Mouse (Mus musculus): ENCODE data around the gene Bri3bp.

Gene Bri3bp

DNA sequence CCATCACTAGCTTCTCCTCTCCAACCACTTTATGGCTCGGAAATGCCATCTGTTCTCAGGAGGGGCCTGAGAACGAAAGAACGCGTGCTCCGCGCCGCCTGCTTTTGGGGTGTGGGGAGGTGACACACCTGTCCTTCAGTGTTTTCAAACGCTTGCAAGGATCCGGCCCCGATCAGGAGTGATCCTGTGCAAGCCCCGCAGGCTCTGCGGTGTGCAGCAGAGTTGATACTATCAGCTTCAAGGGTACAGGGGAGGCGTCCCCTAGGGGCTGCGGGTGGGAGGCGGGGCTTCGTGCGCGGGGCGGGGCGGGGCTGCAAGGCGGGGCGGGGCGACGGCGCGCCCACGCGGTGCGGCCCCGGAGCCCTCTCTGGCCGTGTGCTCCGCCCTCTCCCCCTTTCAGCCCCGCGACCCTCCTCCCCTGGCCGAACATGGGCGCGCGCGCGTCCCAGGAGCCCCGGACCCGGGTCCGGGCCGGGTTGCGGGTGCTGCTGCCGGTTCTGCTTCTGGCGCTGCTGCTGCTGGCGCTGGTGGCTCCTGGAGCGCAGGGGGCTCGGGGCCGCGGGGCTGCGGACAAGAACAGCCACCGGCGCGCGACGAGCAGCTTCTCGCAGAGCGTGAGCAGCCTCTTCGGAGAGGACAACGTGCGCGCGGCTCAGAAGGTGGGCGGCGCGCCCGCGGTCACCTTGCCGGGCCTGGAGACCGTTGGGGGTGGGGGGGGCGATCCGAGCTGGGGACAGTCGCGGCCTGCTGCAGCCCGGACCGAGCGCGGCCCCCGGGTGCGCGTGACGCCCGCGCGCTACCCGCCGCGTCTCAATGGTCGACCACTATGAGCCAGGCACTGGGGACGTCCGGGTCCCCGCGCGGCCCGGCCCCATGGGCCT, at the start of gene Bri3bp:
TSS of gene Bri3bp (plus strand) at position 335 of the 881 bp plus-strand sequence.
- DNase-seq (ENCODE audit: inconsistent age in 2 of 2, low spot score in 1 of 2) = peak; percentile 63 to 87

DNA sequence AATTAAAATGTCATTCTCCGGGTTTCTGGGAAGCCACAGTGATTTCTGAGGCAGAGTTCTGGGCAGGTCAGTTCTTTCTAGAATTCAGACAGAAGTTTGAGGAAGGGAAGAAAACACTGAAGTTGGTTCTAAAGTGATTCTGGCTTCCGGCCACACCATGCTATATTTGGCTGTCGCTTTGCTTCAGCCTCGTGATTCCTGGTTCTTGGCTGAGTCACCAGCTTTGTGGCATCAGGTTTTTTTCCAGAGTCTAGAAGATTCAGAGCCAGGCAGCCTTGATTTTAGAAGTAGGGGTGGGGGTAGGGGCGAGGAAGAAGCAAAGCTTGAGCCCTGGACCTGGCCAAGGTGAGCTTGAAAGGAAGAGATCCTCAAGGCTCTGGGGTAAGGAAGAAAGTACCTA, 49.8 kb upstream of the Bri3bp start:
- peak; percentile 89 to 96 for DNase-seq (ENCODE audit: inconsistent age in 2 of 2, low spot score in 1 of 2)

DNA sequence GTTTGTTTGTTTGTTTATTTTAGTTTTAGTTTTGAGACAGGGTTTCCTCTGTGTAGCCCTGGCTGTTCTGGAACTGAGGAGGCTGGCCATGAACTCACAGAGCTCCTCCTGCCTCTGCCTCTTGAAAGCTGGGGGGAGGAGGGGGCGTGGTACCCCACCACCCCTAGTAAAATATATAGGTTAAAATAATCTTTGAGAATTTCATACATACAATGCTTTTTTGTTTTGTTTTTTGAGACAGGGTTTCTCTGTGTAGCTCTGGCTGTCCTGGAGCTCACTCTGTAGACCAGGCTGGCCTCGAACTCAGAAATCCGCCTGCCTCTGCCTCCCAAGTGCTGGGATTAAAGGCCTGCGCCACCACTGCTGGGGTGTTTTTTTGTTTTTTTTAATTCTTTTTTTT, 49.2 kb upstream of the Bri3bp start:
- DNase-seq (ENCODE audit: inconsistent age in 2 of 2, low spot score in 1 of 2) = peak in 1 of 2 experiments; percentile 63

DNA sequence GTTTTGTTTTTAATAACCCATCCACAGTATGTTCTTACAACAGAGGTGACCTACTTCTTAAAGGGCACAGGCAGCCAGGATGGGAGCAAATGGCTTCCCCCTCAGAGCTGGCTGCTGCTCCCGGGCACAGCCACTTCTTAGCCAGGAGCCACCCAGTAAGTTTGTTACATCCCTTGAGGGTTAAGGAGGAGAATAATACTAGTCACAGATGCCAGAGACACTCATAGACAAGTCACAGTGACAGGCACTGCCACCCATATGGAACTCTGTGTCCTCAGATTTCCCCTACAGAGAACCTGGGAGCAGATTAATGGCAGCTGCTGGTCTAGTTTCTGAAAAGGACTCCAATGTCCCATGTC, 48.8 kb upstream of the Bri3bp start:
- no peak for DNase-seq (ENCODE audit: inconsistent age in 2 of 2, low spot score in 1 of 2)

DNA sequence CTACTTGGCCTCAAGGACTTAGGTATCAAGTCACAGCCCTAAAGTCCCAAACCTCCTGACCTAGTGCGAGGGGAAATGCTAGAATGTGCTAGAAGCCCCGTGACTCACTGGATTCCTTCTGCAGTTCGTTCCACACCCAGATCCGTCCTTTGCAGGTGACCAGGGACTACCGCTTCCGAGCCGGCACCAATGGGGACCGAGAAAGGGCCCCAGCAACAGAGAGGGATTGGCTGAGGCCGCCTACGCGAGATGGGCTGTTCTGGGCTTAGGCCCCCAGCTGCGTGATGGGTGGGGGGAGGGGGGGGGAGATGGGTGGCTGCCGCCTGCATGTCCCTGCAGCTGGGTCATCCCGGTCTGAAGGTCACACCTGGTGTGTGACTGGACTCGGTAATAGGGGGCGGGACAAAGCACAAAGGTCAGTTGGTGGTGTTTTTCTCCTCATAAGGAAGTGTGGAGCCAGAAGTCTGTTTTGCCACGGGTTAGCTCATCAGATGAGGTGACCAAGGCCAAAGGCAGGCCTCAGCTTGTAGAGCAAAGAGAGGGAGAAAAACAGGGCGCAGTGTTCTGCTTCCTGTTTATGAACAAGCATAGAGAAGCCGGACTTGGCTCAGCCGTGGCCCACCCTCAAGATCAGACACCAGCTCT, 48.3 kb upstream of the Bri3bp start:
- DNase-seq (ENCODE audit: inconsistent age in 2 of 2, low spot score in 1 of 2) = peak; percentile 98 to 99

DNA sequence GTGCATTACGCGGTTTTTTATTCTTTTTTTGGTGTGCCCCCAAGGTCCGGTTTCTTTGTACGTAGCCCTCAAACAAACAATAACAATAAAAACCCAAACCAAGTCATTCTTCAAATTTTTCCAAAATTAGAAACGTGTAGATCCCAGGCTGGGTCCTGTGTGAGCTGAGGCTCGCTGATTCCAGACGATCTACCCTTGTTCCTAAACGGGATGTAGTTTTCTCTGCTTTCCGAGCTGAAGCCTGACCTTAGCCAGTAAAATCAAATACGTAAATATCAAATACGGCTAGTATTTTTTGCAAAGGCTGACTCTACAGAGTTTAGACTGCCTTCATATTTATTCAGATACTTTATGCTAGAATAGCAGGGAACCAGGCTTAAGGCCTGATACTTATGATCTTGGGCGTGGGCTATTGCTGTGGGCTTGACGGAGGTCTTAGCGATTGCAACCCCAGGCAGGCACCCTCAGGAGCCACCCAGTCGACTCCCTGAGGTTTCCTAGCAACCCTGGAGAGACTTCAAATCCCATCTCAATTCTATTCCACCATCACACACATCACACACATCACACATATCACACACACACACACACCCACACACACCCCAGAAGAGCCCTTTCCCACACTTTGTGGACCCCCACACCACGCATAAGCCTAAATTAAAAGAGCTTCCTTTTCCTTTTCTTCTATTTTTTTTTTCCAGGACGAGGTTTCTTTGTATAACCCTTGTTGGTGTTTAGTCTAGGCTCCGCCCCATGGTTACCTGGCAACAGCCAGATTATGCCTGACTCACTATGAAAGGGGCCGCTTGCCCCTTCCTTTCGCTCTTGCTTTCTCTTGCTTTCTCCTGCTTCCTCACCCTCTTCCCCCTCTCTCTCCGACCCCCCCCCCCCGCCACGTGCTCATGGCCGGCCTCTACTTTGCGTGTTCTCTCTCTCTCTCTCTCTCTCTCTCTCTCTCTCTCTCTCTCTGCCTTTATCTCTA, 47.5 kb upstream of the Bri3bp start:
- peak; percentile 85 to 92 for DNase-seq (ENCODE audit: inconsistent age in 2 of 2, low spot score in 1 of 2)

DNA sequence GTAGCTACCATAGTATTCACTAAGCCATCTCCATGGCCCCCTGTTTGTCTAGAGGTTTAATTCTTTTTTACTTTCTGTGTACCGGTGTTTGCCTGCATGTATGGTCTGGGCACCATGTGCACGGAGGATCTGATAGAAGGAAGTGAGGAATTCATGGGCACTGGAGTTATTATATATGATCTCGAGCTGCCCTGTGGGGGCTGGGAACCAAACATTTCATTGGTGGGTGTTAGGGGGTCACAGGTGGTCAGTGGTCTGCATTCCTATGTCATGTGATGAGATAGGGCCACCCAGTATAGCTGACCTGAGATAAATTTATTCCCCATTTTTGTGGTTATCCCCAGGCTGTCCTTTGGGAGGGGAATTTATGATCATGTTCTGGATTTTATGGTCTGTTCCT, 46.4 kb upstream of the Bri3bp start:
- DNase-seq (ENCODE audit: inconsistent age in 2 of 2, low spot score in 1 of 2) = no peak

DNA sequence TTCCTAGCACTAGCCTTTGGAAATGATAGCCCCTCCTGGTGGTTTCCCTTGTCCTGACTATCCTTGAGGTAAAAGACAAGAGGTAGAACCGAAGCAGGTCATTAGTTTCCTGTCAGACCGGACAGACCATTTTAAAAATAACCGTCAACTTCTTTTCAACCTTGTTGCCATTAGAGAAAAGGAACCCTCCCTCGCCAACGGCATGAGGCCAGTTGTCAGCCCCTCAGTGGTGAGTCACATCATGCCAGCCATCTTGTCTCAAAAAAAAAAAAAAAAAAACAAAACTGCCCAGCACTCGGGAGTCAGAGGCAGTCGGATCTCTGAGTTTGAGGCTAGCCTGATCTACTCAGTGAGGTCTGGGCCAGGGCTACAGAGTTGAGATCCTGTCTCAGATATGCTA, 40.5 kb upstream of the Bri3bp start:
- DNase-seq (ENCODE audit: inconsistent age in 2 of 2, low spot score in 1 of 2) = peak in 1 of 2 experiments; percentile 54

DNA sequence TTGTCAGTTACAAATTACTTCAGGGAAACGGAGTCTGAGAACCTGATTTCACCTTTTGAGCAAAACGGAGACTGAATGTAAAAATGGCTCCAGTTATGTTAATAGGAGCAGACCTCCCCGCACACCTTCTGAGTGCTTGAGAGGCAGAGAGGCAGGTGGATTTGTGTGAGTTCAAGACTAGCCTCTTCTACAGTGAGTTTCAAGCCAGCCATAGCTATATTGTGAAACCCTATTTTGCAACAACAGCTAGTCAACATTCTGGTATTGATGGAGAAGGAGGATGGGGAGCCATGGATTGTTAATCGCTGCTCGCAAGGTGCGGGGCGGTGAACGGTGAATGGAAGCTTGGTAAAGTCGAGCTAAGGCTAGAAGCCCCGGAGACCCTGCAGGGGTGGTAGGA, 38.9 kb upstream of the Bri3bp start:
- DNase-seq (ENCODE audit: inconsistent age in 2 of 2, low spot score in 1 of 2) = no peak

DNA sequence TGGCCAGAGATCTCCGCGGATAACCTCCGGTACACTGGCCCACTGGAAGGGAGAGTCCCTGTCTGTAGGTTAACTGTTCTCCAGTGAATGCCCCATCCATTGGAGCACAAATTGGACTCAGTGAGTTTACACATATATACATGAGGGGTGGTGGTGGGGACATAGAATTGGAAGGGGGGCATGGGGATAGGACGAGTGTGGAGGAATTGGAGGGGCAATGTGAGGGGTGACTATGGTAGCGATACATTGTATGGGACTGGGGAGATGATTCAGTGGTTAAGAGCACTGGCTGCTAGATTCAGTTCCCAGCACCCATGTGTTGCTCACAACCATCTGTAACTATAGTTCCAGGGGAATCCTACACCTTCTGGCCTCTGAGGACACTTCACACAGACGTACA, 38.4 kb upstream of the Bri3bp start:
- DNase-seq (ENCODE audit: inconsistent age in 2 of 2, low spot score in 1 of 2) = no peak

DNA sequence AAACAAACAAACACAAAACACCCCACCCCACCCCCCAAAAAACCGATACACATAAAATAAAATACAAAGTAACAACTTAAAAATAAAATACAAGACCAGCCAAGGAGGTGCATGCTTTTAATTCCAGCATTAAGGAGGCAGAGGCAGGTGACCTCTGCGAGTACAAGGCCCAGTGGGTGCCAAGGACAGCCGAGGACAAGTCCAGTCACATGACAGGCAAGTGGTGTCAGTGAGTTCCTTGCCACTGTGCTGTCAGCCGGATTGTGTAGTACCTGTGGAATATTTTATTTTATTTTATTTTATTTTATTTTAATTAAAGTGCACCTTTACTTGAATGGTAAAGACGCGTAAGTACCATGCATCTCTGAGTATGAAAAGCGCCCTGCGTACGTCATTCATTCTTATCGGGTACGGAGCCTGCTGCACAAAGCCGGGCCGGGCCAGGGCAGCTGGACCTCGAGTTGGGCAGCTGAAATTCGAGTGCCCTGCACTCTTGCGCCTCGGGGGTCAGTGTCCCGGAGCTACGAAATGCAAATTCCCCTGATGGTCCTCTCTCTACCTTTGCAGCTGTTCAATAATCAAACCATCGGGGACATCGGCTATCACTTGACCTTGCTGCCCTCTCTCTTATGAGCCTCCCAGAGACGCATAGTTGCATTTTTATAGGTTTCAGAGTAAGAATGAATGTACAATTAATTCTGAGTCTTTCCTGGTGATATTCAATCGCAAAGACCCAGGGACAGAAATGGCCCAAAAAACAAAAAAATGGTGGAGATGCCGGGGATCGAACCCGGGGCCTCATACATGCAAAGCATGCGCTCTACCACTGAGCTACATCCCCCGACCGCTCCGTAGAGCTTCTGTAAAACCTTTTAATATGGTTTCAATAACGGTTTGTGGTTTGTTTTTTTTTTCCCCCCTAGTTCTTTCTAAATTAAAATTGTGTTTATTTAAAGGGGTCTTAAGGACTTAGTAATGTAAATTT, 37.6 kb upstream of the Bri3bp start:
- peak; percentile 74 to 95 for DNase-seq (ENCODE audit: inconsistent age in 2 of 2, low spot score in 1 of 2)

DNA sequence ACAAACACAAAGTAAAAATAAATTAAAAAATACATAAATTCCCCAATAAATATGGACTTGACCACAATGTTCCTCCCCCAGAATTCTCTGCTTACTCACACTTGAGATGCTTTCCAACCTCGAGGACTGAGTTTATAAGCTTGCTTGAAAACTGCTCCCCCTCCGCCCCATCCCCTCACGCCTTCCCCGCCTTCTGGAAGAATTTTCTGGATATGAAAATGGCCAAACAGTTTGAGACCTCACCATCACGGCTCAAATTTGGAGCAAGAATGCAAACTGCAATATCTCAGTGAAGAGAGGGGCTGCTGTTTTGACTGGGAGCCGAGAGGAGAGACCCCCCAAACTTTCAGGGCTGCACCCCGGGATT, 36.8 kb upstream of the Bri3bp start:
- DNase-seq (ENCODE audit: inconsistent age in 2 of 2, low spot score in 1 of 2) = no peak

DNA sequence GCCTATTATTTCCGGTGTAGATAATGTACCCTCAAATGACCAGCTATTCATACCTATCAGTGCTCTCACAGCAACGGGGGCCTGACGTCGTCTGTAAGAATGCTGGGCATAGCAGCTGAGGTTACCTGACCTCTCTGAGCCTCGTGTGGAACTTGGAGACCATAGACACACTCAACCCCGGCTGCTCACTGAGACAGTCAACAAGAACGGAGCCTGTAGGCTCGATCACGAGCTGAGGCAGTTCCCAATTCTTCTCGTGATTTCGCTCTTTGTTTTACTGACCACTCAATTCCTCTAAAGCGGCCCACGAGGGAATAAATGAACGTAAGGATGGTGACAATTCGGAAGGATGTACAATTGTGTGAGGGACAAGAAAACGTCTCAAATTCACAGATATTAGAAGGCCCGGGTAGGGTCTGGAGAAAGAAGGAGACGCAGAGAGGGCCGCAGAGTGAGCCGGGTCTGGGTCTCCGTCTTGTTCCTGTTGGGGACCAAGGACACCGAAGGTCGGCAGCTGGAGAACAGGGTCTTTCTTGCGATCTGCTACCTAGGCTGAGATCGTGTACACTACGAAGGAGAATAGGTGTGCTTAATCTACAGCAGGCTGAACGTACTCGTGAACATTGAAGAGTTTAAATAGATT, 36.3 kb upstream of the Bri3bp start:
- peak in 1 of 2 experiments; percentile 78 for DNase-seq (ENCODE audit: inconsistent age in 2 of 2, low spot score in 1 of 2)

DNA sequence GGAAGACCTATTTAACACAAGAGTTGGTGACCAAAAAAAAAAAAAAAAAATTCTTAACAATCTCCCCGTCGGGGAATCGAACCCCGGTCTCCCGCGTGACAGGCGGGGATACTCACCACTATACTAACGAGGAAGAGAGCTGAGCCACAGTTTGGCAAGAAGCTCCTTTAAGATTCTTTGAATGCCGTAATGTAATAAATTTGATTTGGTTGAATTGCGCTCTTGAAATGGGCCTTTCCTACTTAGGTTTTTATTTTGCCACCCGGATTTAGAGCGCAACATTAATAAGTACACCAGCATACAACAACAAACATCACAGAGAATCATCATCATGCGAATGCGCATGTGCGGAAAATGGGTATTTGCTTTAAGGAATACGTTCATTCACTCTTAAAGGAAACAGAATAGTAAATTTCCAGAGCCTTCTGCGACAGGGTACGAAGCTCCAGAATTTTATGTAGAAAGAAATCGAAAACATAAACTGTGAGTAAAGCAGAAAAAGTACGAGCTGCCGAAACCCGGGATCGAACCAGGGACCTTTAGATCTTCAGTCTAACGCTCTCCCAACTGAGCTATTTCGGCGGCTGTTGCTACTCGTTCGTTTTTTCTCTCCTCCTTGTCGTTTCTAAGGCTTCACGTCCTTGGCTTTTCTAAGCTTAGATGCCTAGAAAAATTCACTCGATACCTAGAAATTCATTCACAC, 35.7 kb upstream of the Bri3bp start:
- DNase-seq (ENCODE audit: inconsistent age in 2 of 2, low spot score in 1 of 2) = peak; percentile 90 to 99

DNA sequence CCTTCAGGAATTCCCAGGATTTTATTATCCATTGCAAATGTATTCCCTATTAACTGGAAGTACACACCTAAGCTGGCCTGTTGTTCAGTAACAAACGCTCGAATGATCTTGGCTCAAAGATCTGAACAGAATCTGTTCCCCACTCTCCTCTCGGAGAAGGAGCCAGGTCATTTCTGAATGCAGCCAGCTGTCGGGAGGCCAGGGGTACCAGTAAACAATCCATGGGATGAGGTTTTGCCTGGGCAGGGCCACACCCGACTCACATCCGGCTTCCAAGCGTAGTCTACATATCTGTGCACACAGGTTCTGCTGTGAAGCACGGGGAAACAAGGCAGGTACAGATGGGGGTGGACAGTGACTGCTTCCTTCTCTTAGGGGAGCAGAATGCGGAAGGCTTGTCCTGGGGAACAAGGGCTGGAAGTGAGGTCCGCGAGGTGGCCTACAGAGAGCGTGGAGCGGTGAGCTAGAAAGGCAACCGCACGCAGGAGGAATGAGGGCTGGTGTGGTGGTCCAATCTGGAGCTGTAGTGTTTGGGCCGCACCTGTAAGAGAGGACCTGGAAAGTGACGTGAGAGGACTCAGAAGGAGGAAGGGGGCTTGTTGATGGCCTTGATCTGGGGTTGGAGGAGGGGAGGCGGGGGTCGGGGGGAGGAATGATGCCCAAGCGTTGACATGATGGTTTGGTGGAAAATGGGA, 34.9 kb upstream of the Bri3bp start:
- DNase-seq (ENCODE audit: inconsistent age in 2 of 2, low spot score in 1 of 2) = peak in 1 of 2 experiments; percentile 75

DNA sequence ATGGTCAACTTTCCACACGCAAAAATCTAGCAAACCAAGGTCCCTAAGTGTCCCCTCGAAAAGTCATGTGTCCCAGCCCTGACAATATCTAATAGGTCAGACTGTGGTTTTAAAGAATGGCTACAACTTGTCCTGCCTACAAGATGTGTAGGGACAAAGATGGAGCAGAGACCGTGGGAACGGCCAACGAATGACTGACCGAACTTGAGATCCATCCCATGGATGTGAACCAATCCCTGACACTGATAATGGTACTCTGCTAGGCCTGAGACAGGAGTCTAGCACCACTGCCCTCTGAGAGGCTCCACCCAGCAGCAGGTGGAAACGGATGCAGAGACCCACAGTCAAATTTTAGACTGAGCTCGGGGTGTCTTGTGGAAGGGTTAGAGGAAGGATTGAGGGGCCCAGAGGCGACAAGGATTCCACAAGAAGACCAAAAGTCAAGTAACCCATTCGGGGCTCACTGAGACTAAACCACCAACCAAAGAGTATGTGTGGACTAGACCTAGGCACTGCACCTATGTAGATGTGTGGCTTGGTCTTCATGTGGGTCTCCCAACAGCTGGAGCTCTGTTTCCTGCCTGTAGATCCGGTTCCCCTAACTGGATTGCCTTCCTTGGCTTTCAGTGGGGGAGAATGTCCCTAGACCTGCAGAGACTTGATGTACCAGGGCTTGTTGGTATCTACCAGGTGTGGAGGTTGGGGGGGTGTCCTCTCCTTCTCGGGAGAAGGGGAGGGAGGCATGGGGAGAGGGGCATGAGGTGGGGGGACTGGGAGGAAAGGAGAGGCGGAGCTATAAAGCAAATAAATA, 34.1 kb upstream of the Bri3bp start:
- peak in 1 of 2 experiments; percentile 51 for DNase-seq (ENCODE audit: inconsistent age in 2 of 2, low spot score in 1 of 2)

DNA sequence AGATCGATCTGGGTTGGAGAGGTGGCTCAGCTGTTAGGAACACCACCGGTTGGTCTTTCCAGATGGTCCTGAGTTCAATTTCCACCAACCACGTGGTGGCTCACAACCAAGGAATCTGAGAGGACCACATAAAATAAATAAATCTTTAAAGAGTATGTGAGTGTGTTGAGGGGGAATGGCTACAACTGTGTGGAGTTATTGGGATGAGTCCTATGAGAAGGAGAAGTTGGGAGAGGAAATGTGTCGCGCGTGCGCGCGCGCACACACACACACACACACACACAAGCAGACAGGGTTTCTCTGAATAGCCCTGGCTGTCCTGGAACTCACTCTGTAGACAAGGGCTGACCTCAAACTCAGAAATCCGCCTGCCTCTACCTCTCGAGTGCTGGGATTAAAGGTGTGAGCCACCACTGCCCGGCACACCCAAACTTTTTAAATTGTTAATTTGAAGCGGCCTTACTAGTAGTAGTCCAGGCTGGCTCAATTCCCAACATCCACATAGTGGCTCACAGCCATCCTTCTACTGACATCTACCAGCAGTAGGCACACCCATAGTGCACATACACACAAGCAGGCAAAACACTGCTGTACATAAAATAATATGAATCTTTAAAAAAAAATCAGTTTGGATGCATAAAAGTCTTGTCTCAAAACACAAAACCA, 33.3 kb upstream of the Bri3bp start:
- peak in 1 of 2 experiments; percentile 56 for DNase-seq (ENCODE audit: inconsistent age in 2 of 2, low spot score in 1 of 2)
